Mouse (Mus musculus) heart, postnatal 0 days (tissue): Measurements from ENCODE around the gene Ccnyl1.

ENCODE experiments used
- CTCF ChIP-seq: IDR thresholded peaks from 2 replicates; pipeline ENCODE4 v1.5.1; 2016; ENCODE audit warnings: antibody characterized with exemption, control low read depth, low read depth
- EP300 ChIP-seq: IDR thresholded peaks from 2 replicates; pipeline ENCODE4 v1.6.1; 2016; ENCODE audit warnings: antibody characterized with exemption, low read depth

- TF ChIP-seq CTCF, result peak; percentile 75
- TF ChIP-seq EP300, result no peak
These were observed 27.2 kb downstream of the Ccnyl1 start for GRCm38 (mm10) chr1:64717504-64717903.
